Mouse (Mus musculus) ovary, adult 18-20 months (tissue): ENCODE data around the gene Jakmip3.

Source experiments
- DNase-seq: peaks from one replicate; pipeline ENCODE4 v3.0.0; 2022; ENCODE audit warnings: low spot score, mixed read lengths

The Jakmip3 gene

GRCm38 (mm10) chr7:138940612-138941461 is at the start of gene Jakmip3:
Gene Jakmip3 (plus strand): TSS chr7:138940730.
- DNase-seq, result no peak

GRCm38 (mm10) chr7:138898122-138898521 is 42.4 kb upstream of the Jakmip3 start:
- DNase-seq, result no peak

- no peak for DNase-seq
These were observed 41.8 kb upstream of the Jakmip3 start for GRCm38 (mm10) chr7:138898743-138899142.

GRCm38 (mm10) chr7:138903886-138904435 is 36.6 kb upstream of the Jakmip3 start:
- DNase-seq, result no peak

- no peak for DNase-seq
These were observed 34.1 kb upstream of the Jakmip3 start for GRCm38 (mm10) chr7:138906441-138906840.

GRCm38 (mm10) chr7:138907043-138907442 is 33.5 kb upstream of the Jakmip3 start:
- peak; percentile 29 for DNase-seq

- no peak for DNase-seq
These were observed 32.6 kb upstream of the Jakmip3 start for GRCm38 (mm10) chr7:138907976-138908375.

GRCm38 (mm10) chr7:138908768-138909276 is 31.7 kb upstream of the Jakmip3 start:
- DNase-seq, result no peak

GRCm38 (mm10) chr7:138909277-138910192 is 31.0 kb upstream of the Jakmip3 start, which contains the start of gene Bnip3:
Gene Bnip3 (minus strand): TSS chr7:138909519.
- DNase-seq, result peak; percentile 96

GRCm38 (mm10) chr7:138910193-138910562 is 30.4 kb upstream of the Jakmip3 start:
- no peak for DNase-seq

GRCm38 (mm10) chr7:138913616-138914015 is 26.9 kb upstream of the Jakmip3 start:
- DNase-seq, result no peak

- peak; percentile 82 for DNase-seq
These were observed 21.2 kb upstream of the Jakmip3 start for GRCm38 (mm10) chr7:138919156-138919944.

- DNase-seq, result no peak
These were observed 18.9 kb upstream of the Jakmip3 start for GRCm38 (mm10) chr7:138921611-138922010.

GRCm38 (mm10) chr7:138923756-138924425 is 16.6 kb upstream of the Jakmip3 start:
- DNase-seq, result no peak

- DNase-seq, result no peak
These were observed 12.1 kb upstream of the Jakmip3 start for GRCm38 (mm10) chr7:138928456-138928855.

- no peak for DNase-seq
These were observed 6.0 kb upstream of the Jakmip3 start for GRCm38 (mm10) chr7:138934523-138934922.

- no peak for DNase-seq
These were observed 1.5 kb upstream of the Jakmip3 start for GRCm38 (mm10) chr7:138938991-138939390.

GRCm38 (mm10) chr7:138940256-138940611 is 296 bp upstream of the Jakmip3 start:
- DNase-seq, result no peak

- no peak for DNase-seq
These were observed 1.0 kb downstream of the Jakmip3 start for GRCm38 (mm10) chr7:138941571-138941970.

GRCm38 (mm10) chr7:138942301-138942700 is 1.8 kb downstream of the Jakmip3 start:
- no peak for DNase-seq

- no peak for DNase-seq
These were observed 5.1 kb downstream of the Jakmip3 start for GRCm38 (mm10) chr7:138945668-138946067.
